Mouse (Mus musculus) right cerebral cortex, postnatal 25 days (tissue): ENCODE results near the gene Olfr365.

Source experiments
- DNase-seq: peaks from one replicate; pipeline ENCODE4 v3.0.0; 2022

Olfr365 gene

GRCm38 (mm10) chr2:37187898-37188297 is at the start of gene Olfr365:
TSS of gene Olfr365 (plus strand) at chr2:37188198.
- no peak for DNase-seq

DNA sequence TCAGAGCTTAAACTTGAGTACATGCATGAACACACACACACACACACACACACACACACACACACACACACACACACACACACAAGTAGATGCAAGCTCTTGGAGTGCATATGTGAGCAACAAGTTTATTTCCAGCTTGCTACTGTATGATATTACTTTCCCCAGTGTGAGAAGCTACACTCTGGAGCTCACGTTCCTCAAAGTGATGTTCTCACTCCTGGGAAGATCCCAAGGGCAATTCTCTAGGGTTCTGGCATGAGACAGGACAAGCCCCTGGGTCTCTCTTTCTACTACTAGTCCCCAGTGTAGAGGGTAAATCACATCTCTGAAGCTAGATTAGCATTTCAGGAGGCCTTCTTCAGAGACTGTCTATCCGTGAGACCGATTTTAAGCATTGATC is 49.0 kb upstream of the Olfr365 start, which contains the start of gene Olfr364-ps1:
Olfr364-ps1 (plus strand) TSS at position 301 of the 400 bp plus-strand sequence.
- DNase-seq = no peak

- no peak for DNase-seq
Observed at GRCm38 (mm10) chr2:37211274-37211673, 23.3 kb downstream of the Olfr365 start, which contains the start of gene Olfr366. TSS of gene Olfr366 (plus strand) at chr2:37211574.
